Mouse (Mus musculus) MEL (cell line): ENCODE results near the gene Tgm1. TPM values are rescaled to one million over a fixed set of nuclear protein-coding genes. Genes with fewer than 3 reads are reported as not detected.

Experiments used
- DNase-seq: peaks from one replicate; pipeline ENCODE4 v3.0.0; 2011; ENCODE audit warnings: low read depth, low spot score
- H3K27ac ChIP-seq: 2 replicates; pipeline ENCODE4 v1.5.1; 2012; ENCODE audit warnings: low read depth, mild to moderate bottlenecking, control low read depth, low read length, moderate library complexity; ENCODE audit not compliant: control insufficient read depth
- H3K27me3 ChIP-seq, 2 experiments: fragments of 150-350 bp in 1 of 2; sonication (generic) in 1 of 2; 2 replicates each; pipeline ENCODE4 v1.6.1; 2012; ENCODE audit warnings: low read length in 2 of 2, mild to moderate bottlenecking in 2 of 2, improper control_type of control experiment in 1 of 2, moderate library complexity in 1 of 2; ENCODE audit not compliant: insufficient read depth in 2 of 2, control insufficient read depth in 1 of 2
- H3K36me3 ChIP-seq, 2 experiments: 2 replicates each; pipeline ENCODE4 v1.6.1; 2012 to 2014; ENCODE audit warnings: low read length in 2 of 2, improper control_type of control experiment in 1 of 2, inconsistent platforms in 1 of 2, mild to moderate bottlenecking in 1 of 2; ENCODE audit not compliant: insufficient read depth in 2 of 2, control insufficient read depth in 1 of 2
- H3K4me1 ChIP-seq, 2 experiments: fragments of 150-350 bp in 1 of 2; sonication (generic) in 1 of 2; 2 replicates each; pipeline ENCODE4 v1.6.1; 2012; ENCODE audit warnings: low read length in 2 of 2, improper control_type of control experiment in 1 of 2, mild to moderate bottlenecking in 1 of 2; ENCODE audit not compliant: insufficient read depth in 2 of 2, control insufficient read depth in 1 of 2
- H3K4me3 ChIP-seq, 2 experiments: fragments of 150-350 bp in 1 of 2; sonication (generic) in 1 of 2; 2 replicates each; pipeline ENCODE4 v1.5.1; 2012; ENCODE audit warnings: low read depth in 2 of 2, low read length in 2 of 2, mild to moderate bottlenecking in 2 of 2, moderate library complexity in 2 of 2, control low read depth in 1 of 2, improper control_type of control experiment in 1 of 2; ENCODE audit not compliant: control insufficient read depth in 1 of 2, insufficient read depth in 1 of 2
- H3K79me2 ChIP-seq: 2 replicates; pipeline ENCODE4 v1.6.1; 2012; ENCODE audit warnings: mild to moderate bottlenecking, low read length, moderate library complexity; ENCODE audit not compliant: control insufficient read depth, poor library complexity, insufficient read depth
- H3K9ac ChIP-seq: 2 replicates; pipeline ENCODE4 v1.6.1; 2012; ENCODE audit warnings: low read depth, mild to moderate bottlenecking, control low read depth, low read length, moderate library complexity; ENCODE audit not compliant: control insufficient read depth, poor library complexity, severe bottlenecking
- H3K9me3 ChIP-seq: fragments of 150-350 bp; sonication (generic); replicated peaks from 2 replicates; pipeline ENCODE4 v1.6.1; 2012; ENCODE audit warnings: mild to moderate bottlenecking, low read length, improper control_type of control experiment, moderate library complexity; ENCODE audit not compliant: insufficient read depth
- BHLHE40 ChIP-seq: IDR thresholded peaks from 2 replicates; pipeline ENCODE4 v1.6.1; 2012; ENCODE audit warnings: low read depth, mild to moderate bottlenecking, inconsistent platforms, low read length, improper control_type of control experiment, borderline replicate concordance
- CHD1 ChIP-seq: IDR thresholded peaks from 2 replicates; pipeline ENCODE4 v1.6.1; 2012; ENCODE audit warnings: low read depth, mild to moderate bottlenecking, inconsistent platforms, low read length, improper control_type of control experiment
- CTCF ChIP-seq, 3 experiments: IDR thresholded peaks in 2 of 3; conservative IDR thresholded peaks in 1 of 3; 2 replicates each; pipeline ENCODE4 v1.5.1; 2011 to 2012; ENCODE audit warnings: low read length in 3 of 3, low read depth in 2 of 3, mild to moderate bottlenecking in 2 of 3, improper control_type of control experiment in 1 of 3, inconsistent platforms in 1 of 3, mixed read lengths in 1 of 3, moderate library complexity in 1 of 3; ENCODE audit not compliant: control insufficient read depth in 1 of 3, insufficient read depth in 1 of 3, poor library complexity in 1 of 3, severe bottlenecking in 1 of 3
- E2F4 ChIP-seq: IDR thresholded peaks from 2 replicates; pipeline ENCODE4 v1.6.1; 2011; ENCODE audit warnings: low read depth, low read length, improper control_type of control experiment, borderline replicate concordance
- ELF1 ChIP-seq: IDR thresholded peaks from 2 replicates; pipeline ENCODE4 v1.6.1; 2014; ENCODE audit warnings: low read depth, mild to moderate bottlenecking, inconsistent platforms, low read length, improper control_type of control experiment, moderate library complexity
- EP300 ChIP-seq, 2 experiments: IDR thresholded peaks; 2 replicates each; pipeline ENCODE4 v1.6.1; 2011; ENCODE audit warnings: improper control_type of control experiment in 2 of 2, low read length in 2 of 2, low read depth in 1 of 2, mild to moderate bottlenecking in 1 of 2
- ETS1 ChIP-seq: IDR thresholded peaks from 2 replicates; pipeline ENCODE4 v1.6.1; 2012; ENCODE audit warnings: low read depth, mild to moderate bottlenecking, inconsistent platforms, low read length, improper control_type of control experiment, moderate library complexity
- GABPA ChIP-seq: IDR thresholded peaks from 2 replicates; pipeline ENCODE4 v1.6.1; 2012; ENCODE audit warnings: low read depth, mild to moderate bottlenecking, inconsistent platforms, low read length, improper control_type of control experiment, moderate library complexity
- HCFC1 ChIP-seq: IDR thresholded peaks from 2 replicates; pipeline ENCODE4 v1.6.1; 2012; ENCODE audit warnings: low read depth, mild to moderate bottlenecking, inconsistent platforms, low read length, improper control_type of control experiment, moderate library complexity
- JUND ChIP-seq: IDR thresholded peaks from 2 replicates; pipeline ENCODE4 v1.6.1; 2011; ENCODE audit warnings: low read depth, mild to moderate bottlenecking, improper control_type of control experiment, low read length
- KAT2A ChIP-seq: conservative IDR thresholded peaks from 2 replicates; pipeline ENCODE4 v1.6.1; 2012; ENCODE audit warnings: low read depth, low read length, improper control_type of control experiment, inconsistent platforms
- MAFK ChIP-seq: IDR thresholded peaks from 2 replicates; pipeline ENCODE4 v1.6.1; 2011; ENCODE audit warnings: low read depth, mild to moderate bottlenecking, low read length, improper control_type of control experiment, borderline replicate concordance
- MAZ ChIP-seq: IDR thresholded peaks from 2 replicates; pipeline ENCODE4 v1.6.1; 2012; ENCODE audit warnings: low read depth, mild to moderate bottlenecking, inconsistent platforms, low read length, improper control_type of control experiment
- MEF2A ChIP-seq: IDR thresholded peaks from 2 replicates; pipeline ENCODE4 v1.6.1; 2014; ENCODE audit warnings: low read depth, mild to moderate bottlenecking, inconsistent platforms, low read length, improper control_type of control experiment; ENCODE audit not compliant: poor library complexity, insufficient replicate concordance, severe bottlenecking; ENCODE audit errors: extremely low read depth
- MXI1 ChIP-seq: IDR thresholded peaks from 2 replicates; pipeline ENCODE4 v1.6.1; 2011; ENCODE audit warnings: mild to moderate bottlenecking, low read depth, low read length, improper control_type of control experiment
- MYB ChIP-seq: IDR thresholded peaks from 2 replicates; pipeline ENCODE4 v1.6.1; 2011; ENCODE audit warnings: mild to moderate bottlenecking, low read depth, low read length, improper control_type of control experiment
- MYC ChIP-seq: IDR thresholded peaks from 2 replicates; pipeline ENCODE4 v1.6.1; 2011; ENCODE audit warnings: low read depth, mild to moderate bottlenecking, low read length, improper control_type of control experiment, moderate library complexity
- NELFE ChIP-seq: IDR thresholded peaks from 2 replicates; pipeline ENCODE4 v1.6.1; 2011; ENCODE audit warnings: low read depth, low read length, improper control_type of control experiment
- NRF1 ChIP-seq: IDR thresholded peaks from 2 replicates; pipeline ENCODE4 v1.6.1; 2014; ENCODE audit warnings: low read depth, mild to moderate bottlenecking, inconsistent platforms, low read length, improper control_type of control experiment, moderate library complexity; ENCODE audit not compliant: poor library complexity, insufficient read depth, severe bottlenecking
- POLR2A ChIP-seq, 2 experiments: IDR thresholded peaks; 2 replicates each; pipeline ENCODE4 v1.6.1; 2011 to 2012; ENCODE audit warnings: low read length in 2 of 2, mild to moderate bottlenecking in 2 of 2, control low read depth in 1 of 2, improper control_type of control experiment in 1 of 2, low read depth in 1 of 2, moderate library complexity in 1 of 2; ENCODE audit not compliant: control insufficient read depth in 1 of 2, insufficient read depth in 1 of 2, poor library complexity in 1 of 2
- POLR2AphosphoS2 ChIP-seq: IDR thresholded peaks from 2 replicates; pipeline ENCODE4 v1.6.1; 2011; ENCODE audit warnings: low read length, improper control_type of control experiment
- POLR2AphosphoS5 ChIP-seq: IDR thresholded peaks from 2 replicates; pipeline ENCODE4 v1.6.1; 2012; ENCODE audit warnings: low read depth, borderline replicate concordance, mild to moderate bottlenecking, inconsistent platforms, low read length, moderate library complexity, mixed read lengths
- RAD21 ChIP-seq: IDR thresholded peaks from 2 replicates; pipeline ENCODE4 v1.6.1; 2011; ENCODE audit warnings: mild to moderate bottlenecking, low read depth, low read length, improper control_type of control experiment
- RCOR1 ChIP-seq: IDR thresholded peaks from 2 replicates; pipeline ENCODE4 v1.6.1; 2012; ENCODE audit warnings: low read depth, mild to moderate bottlenecking, inconsistent platforms, low read length, improper control_type of control experiment
- SIN3A ChIP-seq: IDR thresholded peaks from 2 replicates; pipeline ENCODE4 v1.6.1; 2012; ENCODE audit warnings: low read length, improper control_type of control experiment, inconsistent platforms
- SMC3 ChIP-seq: IDR thresholded peaks from 2 replicates; pipeline ENCODE4 v1.6.1; 2011; ENCODE audit warnings: low read depth, low read length, improper control_type of control experiment
- TBP ChIP-seq: IDR thresholded peaks from 2 replicates; pipeline ENCODE4 v1.8.0; 2011; ENCODE audit warnings: low read depth, low read length, improper control_type of control experiment
- TCF12 ChIP-seq: IDR thresholded peaks from 2 replicates; pipeline ENCODE4 v1.6.1; 2014; ENCODE audit warnings: low read depth, mild to moderate bottlenecking, inconsistent platforms, low read length, improper control_type of control experiment, moderate library complexity
- USF1 ChIP-seq: IDR thresholded peaks from 2 replicates; pipeline ENCODE4 v1.6.1; 2014; ENCODE audit warnings: low read depth, mild to moderate bottlenecking, inconsistent platforms, low read length, improper control_type of control experiment, moderate library complexity
- USF2 ChIP-seq, 2 experiments: IDR thresholded peaks; 2 replicates each; pipeline ENCODE4 v1.6.1; 2011 to 2012; ENCODE audit warnings: improper control_type of control experiment in 2 of 2, low read length in 2 of 2, borderline replicate concordance in 1 of 2, inconsistent platforms in 1 of 2, low read depth in 1 of 2, mild to moderate bottlenecking in 1 of 2; ENCODE audit not compliant: insufficient read depth in 1 of 2
- ZMIZ1 ChIP-seq: IDR thresholded peaks from 2 replicates; pipeline ENCODE4 v1.6.1; 2012; ENCODE audit warnings: low read depth, mild to moderate bottlenecking, inconsistent platforms, low read length, improper control_type of control experiment, moderate library complexity
- ZNF384 ChIP-seq: IDR thresholded peaks from 2 replicates; pipeline ENCODE4 v1.6.1; 2012; ENCODE audit warnings: low read depth, mild to moderate bottlenecking, inconsistent platforms, low read length, improper control_type of control experiment
- polyA plus RNA-seq, 2 experiments: library from polyadenylated mRNA; stranded (reverse) in 1 of 2; unstranded in 1 of 2; fragments of >175 nt in 1 of 2; fragments of >200 nt in 1 of 2; gene quantifications; 2 replicates each; pipeline versions ENCODE4 v1.2.1 to v1.2.4; 2012; ENCODE audit warnings: low replicate concordance in 2 of 2, low read depth in 1 of 2; ENCODE audit not compliant: insufficient read length in 2 of 2, insufficient read depth in 1 of 2, missing spikeins in 1 of 2
- total RNA-seq: library from RNA; depleted of rRNA; stranded (reverse); fragments of 300-350 nt; gene quantifications from 2 replicates; pipeline ENCODE4 v1.2.3, GENCODE M21; 2012

The Tgm1 gene
- total and polyA plus RNA-seq, 3 experiments: 6.2 to 11.4 TPM; not detected in 1

GRCm38 (mm10) chr14:55671833-55672740 is 41.6 kb downstream of the Tgm1 start, which contains the start of the genes Gmpr2 and Nedd8 (continued):
- peak; percentile 100 for TF ChIP-seq KAT2A
- TF ChIP-seq ZNF384: peak; percentile 53
- no peak for TF ChIP-seq USF1
- no peak for TF ChIP-seq MAZ

- peaks cover 32% of the 10 kb centered on the region for H3K79me2 ChIP-seq
- peak overlapping the region; percentile 69 to 70 for H3K4me3 ChIP-seq
- H3K27me3 ChIP-seq: no peaks in the 10 kb centered on the region
- DNase-seq: no peak
- H3K36me3 ChIP-seq: peaks cover 0 to 37% of the 10 kb centered on the region in 2 experiments; a peak in 2 of 4 replicates
- no peaks in the 10 kb centered on the region for H3K9me3 ChIP-seq
- peak overlapping the region; percentile 78 for H3K9ac ChIP-seq
- TF ChIP-seq RCOR1 (no peak), POLR2AphosphoS2 (no peak), KAT2A (no peak), MYB (no peak), NRF1 (no peak), POLR2A (IDR thresholded peaks at IDR 0.05; ENCODE audit: control insufficient read depth in 1 of 2, insufficient read depth in 1 of 2, low read depth in 1 of 2, low read length in 2 of 2, poor library complexity in 1 of 2) (no peak; a peak in 1 of 4 replicates), BHLHE40 (no peak), NELFE (peak; percentile 58; the same call in 1 of the 2 replicates), MEF2A (no peak), E2F4 (no peak), TBP (no peak), RAD21 (no peak), MYC (no peak; the same call in 1 of the 2 replicates), SMC3 (0 out of 2 replicates have a peak, but pooled peaks have one; percentile 13), MXI1 (no peak), JUND (no peak), SIN3A (no peak), ETS1 (no peak; the same call in 1 of the 2 replicates), ZNF384 (no peak), GABPA (no peak), MAFK (no peak), CTCF (IDR thresholded peaks at IDR 0.05 in 2 of 3, conservative IDR thresholded peaks at IDR 0.05 in 1 of 3; ENCODE audit: control insufficient read depth in 1 of 3, insufficient read depth in 1 of 3, low read depth in 2 of 3, low read length in 3 of 3, poor library complexity in 1 of 3, severe bottlenecking in 1 of 3) (no peak), EP300 (IDR thresholded peaks at IDR 0.05; ENCODE audit: low read depth in 1 of 2, low read length in 2 of 2) (no peak), TCF12 (no peak), POLR2AphosphoS5 (no peak), CHD1 (no peak), USF2 (IDR thresholded peaks at IDR 0.05; ENCODE audit: borderline replicate concordance in 1 of 2, insufficient read depth in 1 of 2, low read depth in 1 of 2, low read length in 2 of 2) (no peak), ELF1 (0 out of 2 replicates have a peak, but pooled peaks have one; percentile 3), ZMIZ1 (0 out of 2 replicates have a peak, but pooled peaks have one; percentile 23), HCFC1 (no peak)
- H3K4me1 ChIP-seq: peaks cover 7 to 15% of the 10 kb centered on the region in 2 experiments; a peak in 3 of 4 replicates
- H3K27ac ChIP-seq: peak overlapping the region; percentile 93
Observed at GRCm38 (mm10) chr14:55671486-55671832, 42.3 kb downstream of the Tgm1 start.
